Mouse (Mus musculus): ENCODE measurements around the gene Sarnp. TPM values are rescaled to one million over a fixed set of nuclear protein-coding genes. Genes with fewer than 3 reads are reported as not detected.
A peak's percentile ranks its signal among the peaks of the same experiment; 100 is the strongest.

Sarnp gene
- 10 to 100 TPM; 35.6 to 39.7 TPM for total RNA-seq (2021)
- long read RNA-seq, experiment 1, transcript Sarnp-201 (11 exons, 918 nt), result major isoform, 61 of 83 reads
- long read RNA-seq, experiment 1, partial matches to known transcripts, result 1 of 83 reads
- long read RNA-seq, experiment 1, other reads (novel, unspliced or antisense), result 21 of 83 reads
- long read RNA-seq, experiment 2, transcript Sarnp-201 (11 exons, 918 nt), result major isoform, 35 of 65 reads
- long read RNA-seq, experiment 2, partial matches to known transcripts, result 5 of 65 reads
- long read RNA-seq, experiment 2, other reads (novel, unspliced or antisense), result 25 of 65 reads

DNA sequence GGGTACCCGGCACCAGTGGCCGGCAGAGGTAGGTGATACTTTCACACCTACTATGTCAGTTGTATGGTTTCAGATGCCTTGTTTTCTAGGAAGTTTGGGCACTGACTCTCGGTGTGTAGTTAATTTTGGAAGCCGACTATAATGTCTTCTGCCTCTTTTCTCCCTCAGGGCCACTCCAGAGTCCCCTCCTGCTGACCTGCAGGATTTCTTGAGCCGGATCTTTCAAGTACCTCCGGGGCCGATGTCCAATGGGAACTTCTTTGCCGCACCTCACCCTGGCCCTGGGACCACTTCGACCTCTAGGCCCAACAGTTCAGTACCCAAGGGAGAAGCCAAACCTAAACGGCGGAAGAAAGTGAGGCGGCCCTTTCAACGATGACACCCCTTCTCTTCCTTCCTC is at the start of gene Sarnp:
Gene Sarnp (plus strand): TSS at position 301 of the 400 bp plus-strand sequence.
- DNase-seq, result no peak

DNA sequence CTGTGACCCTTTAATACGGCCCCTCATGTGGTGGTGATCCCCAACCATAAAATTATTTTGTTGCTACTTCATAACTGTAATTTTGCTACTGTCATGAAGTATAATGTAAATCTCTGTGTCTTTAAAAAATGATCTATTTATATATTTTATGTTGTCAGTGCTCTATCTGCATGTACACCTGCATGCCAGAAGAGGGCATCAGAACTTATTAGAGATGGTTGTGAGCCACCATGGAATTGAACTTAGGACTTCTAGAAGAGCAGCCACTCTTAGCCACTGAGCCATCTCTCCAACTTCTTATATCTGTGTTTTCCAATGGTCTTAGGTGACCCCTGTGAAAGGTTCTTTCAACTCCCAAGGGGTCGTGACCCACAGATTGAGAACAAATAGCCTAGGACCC is 44.2 kb upstream of the Sarnp start:
- DNase-seq, result no peak

DNA sequence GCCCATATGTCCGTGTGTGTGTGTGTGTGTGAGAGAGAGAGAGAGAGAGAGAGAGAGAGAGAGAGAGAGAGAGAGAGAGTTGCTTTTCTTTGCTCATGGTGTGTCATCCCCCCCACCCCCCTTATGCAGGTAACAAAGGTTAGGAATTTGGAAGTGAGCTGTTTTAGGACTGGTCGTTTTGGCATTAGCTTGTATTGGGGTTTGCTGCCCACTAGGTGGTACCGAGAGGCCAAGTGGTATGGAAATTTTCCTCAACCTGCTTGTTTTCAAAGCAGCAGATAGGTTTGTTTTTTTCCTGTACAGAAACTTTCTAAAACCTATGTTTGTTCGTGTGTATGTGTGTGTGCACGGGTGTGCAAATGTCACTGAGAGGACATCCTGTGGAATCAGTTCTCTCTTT is 43.4 kb upstream of the Sarnp start:
- DNase-seq, result no peak

- DNase-seq, result no peak
These were observed 38.7 kb upstream of the Sarnp start for GRCm38 (mm10) chr10:128778441-128778840.

DNA sequence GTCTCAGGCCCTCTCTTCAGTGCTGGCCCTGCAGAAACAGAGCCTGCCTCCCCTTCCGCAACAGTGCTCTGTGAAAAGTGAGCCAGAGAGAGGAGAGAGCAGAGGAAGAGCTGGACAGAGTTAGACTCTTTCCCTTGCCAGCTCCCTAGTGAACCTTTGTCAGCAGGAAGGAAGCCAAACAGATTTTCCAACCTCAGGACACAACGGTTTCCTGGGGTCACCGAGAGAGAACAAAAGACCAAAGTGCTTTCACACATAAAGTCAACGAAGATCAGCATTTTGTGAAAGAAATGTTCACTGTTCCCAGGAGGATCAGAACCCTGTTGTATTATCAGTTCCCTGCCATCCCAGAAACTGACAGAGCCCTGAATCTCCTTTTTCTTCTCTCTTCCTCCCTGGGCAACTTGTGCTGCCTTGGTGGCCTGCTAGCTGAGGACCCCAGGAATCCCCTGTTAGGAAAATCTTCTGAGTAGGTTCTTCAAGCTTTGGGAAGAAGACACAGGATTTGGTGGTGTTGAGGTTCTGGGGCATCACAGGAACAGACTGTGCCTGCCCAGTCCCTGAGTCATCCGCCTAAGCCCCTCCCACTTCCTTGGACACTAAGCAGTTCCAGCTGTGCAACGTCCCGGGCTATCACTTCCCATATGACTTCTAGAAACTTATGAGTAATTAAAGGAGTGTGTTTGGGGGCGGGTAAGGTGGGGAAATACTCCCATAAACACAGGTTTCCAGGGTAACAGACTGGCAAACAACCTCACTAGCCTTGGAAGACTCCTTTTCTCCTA is 37.9 kb upstream of the Sarnp start:
- peak; percentile 92 to 95 for DNase-seq

- no peak for DNase-seq
These were observed 36.9 kb upstream of the Sarnp start for GRCm38 (mm10) chr10:128780200-128780599.

- peak; percentile 38 to 59 for DNase-seq
These were observed 26.6 kb upstream of the Sarnp start, which contains the start of gene Mmp19 for GRCm38 (mm10) chr10:128790398-128791124. Mmp19 (plus strand) TSS chr10:128790910.

GRCm38 (mm10) chr10:128792041-128792440 is 25.1 kb upstream of the Sarnp start:
- no peak for DNase-seq

GRCm38 (mm10) chr10:128793258-128793657 is 23.9 kb upstream of the Sarnp start:
- DNase-seq, result no peak

- no peak for DNase-seq
These were observed 22.7 kb upstream of the Sarnp start for GRCm38 (mm10) chr10:128794391-128794790.

GRCm38 (mm10) chr10:128795581-128795980 is 21.6 kb upstream of the Sarnp start:
- no peak for DNase-seq

DNA sequence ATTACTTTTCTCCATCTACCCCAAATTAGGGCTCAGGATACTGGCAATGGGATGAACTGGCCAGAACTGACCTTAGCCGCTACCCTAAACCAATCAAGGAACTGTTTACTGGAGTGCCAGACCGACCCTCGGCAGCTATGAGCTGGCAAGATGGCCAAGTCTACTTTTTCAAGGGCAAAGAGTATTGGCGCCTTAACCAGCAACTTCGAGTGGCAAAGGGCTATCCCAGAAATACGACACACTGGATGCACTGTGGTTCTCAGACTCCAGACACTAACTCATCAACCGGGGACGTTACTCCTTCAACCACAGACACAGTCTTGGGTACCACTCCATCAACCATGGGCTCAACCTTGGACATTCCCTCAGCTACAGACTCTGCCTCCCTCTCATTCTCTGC is 18.5 kb upstream of the Sarnp start:
- DNase-seq, result no peak

DNA sequence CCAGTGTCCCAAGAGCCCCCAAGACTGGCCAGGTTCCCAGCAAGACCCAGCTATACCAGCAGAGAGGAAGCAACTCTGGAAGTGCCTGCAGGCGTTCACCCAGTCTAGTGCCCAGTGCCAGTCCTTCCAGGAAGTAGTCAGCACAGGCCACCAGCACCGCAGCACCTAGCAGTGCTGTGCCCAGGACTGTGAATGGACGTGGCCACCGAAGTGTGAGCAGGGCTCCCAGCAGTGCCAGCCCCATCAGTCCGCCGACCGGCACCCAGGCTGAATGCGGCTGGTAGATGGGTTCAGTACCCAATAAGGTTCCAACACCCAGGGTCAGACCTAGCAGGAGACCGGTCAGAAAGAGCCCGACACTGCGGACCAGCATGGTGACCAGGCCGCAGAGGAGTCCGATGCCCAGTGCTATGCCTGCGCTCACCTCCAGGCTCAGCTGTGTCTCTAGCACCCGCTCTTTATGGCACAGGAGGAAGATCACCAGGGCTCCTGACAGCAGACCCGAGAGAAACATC is 15.1 kb upstream of the Sarnp start:
- no peak for DNase-seq

DNA sequence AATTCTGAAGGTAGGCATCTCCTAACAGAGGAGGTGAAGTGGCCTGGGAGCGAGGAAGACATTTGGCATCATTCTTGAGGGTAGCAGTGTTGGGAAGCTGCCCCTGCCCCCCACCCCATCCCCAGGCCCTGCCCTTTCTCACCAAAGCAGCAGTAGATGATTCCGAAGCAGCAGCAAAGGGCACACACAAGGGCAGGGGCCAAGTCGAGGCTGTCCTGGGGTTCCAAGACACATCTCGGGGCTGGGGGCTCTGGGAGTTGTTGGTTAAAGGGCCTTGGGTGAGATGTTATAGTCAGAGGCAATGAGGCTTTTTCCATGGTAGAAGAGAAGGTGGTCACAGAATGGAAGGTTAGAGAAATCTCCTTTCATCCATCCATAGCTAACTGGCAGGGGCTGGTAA is 14.2 kb upstream of the Sarnp start:
- DNase-seq, result no peak

DNA sequence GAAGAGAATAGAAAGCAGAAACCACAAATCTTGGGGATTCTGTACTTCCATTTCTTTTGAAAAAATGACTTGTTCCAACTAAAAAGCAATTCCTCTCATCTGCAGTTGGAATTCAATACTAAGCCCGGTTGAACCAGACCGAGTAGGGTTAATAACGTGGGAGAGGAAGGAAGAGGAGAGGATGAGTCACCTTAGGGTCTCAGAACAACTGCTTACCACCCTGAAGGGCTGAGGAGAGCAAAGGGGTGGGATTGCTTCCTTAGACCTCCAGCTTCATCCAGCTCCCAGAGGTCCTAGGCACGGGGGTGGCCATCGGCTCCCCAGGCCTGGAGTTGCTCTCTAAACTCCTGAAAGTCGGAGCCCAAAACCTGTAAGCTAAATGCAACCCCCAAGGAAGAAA is 13.8 kb upstream of the Sarnp start:
- DNase-seq, result no peak

DNA sequence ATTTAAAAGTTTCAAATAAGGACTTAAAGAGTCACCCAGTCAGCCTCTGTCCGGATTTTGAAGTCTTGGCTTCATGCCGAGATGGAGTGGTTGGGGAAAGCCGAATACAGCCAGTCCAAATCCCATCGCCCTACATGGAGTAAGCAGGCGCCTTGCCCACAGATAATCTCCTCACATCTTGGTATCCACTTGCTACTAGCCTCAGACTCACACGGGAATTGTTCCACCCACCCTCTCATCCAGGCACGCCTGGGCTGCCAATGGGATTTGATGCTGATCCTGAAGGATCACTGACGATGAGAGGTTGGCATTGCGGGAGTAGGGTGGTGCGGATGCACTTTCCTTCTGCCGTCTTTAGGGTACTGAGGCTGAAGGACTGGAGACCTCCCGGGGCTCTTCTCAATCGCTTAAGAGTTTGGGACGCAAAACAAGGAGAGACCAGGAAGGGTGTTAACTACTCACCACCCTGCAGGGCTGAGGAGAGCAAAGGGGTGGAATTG is 13.3 kb upstream of the Sarnp start, which contains the start of gene Dnajc14:
Gene Dnajc14 (plus strand): TSS at position 292 of the 500 bp plus-strand sequence.
- peak; percentile 69 to 83 for DNase-seq

- DNase-seq, result peak; percentile 73 to 83
These were observed 12.7 kb upstream of the Sarnp start, which contains the start of gene Tmem198b for GRCm38 (mm10) chr10:128804271-128805091. Tmem198b (minus strand) TSS chr10:128804370.

- peak; percentile 97 to 98 for DNase-seq
These were observed 11.8 kb upstream of the Sarnp start for GRCm38 (mm10) chr10:128805092-128806000.

DNA sequence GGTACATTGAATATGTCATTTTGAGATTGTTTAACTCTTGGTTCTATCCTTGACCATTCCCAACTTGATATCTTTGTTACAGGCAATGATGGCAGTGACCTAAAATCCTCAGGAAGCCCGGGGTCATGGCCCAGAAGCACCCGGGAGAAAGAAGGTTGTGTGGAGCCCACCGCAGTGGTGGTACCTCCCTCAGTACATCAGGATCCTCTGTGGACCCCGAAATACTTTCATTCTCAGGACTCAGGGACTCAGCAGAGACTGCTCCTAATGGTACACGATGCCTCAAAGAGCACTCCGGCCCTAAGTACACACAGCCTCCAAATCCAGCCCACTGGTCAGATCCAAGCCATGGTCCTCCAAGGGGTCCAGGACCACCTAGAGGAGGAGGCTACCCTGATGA is 11.0 kb upstream of the Sarnp start:
- DNase-seq, result no peak

GRCm38 (mm10) chr10:128807018-128807417 is 10.1 kb upstream of the Sarnp start:
- no peak for DNase-seq

All from heart, adult 18-20 months (tissue).